Mouse (Mus musculus) liver, adult 2 months (tissue): ENCODE data around the gene Lpar5.

ENCODE experiments used
- CTCF ChIP-seq: fragments of 200-500 bp; IDR thresholded peaks from 2 replicates; pipeline ENCODE4 v1.5.1; 2011; ENCODE audit warnings: low read depth, low read length, control low read depth
- POLR2A ChIP-seq: fragments of 200-500 bp; IDR thresholded peaks from 2 replicates; pipeline ENCODE4 v1.6.1; 2011; ENCODE audit warnings: low read length, control low read depth; ENCODE audit not compliant: insufficient read depth; ENCODE audit errors: extremely low read depth

DNA sequence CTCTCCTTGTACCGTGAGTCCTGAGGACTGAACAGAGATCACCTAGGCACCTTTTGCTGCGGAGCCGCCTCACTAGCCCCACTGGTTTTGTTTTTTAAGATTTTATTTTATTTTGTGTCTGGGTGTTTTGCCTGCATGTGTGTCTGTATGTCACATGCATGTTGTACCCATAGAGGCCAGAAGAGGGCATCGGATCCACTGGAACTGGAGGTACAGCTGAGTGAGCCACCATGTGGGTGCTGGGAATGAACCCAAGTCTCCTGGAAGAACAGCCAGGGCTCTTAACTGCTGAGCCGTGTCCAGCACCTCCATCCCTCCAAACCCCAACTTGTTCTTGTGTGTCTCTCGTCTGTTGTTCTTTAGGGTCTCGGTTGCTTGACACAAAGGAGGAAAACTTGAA lies 43.2 kb downstream of the Lpar5 start:
- TF ChIP-seq CTCF, result peak; percentile 57; the same call in 1 of the 2 replicates
- TF ChIP-seq POLR2A, result no peak
